Mouse (Mus musculus) regulatory T cell (primary cell): ENCODE data around the gene Bmx.

ENCODE experiments used
- in situ Hi-C: fragments of 300-600 bp; cut with MboI, MseI; formaldehyde crosslinking; loops from one replicate; pipeline ENCODE4 v1.15.1; 2025; ENCODE audit warnings: high pct_unique_total_duplicates

The Bmx gene

DNA sequence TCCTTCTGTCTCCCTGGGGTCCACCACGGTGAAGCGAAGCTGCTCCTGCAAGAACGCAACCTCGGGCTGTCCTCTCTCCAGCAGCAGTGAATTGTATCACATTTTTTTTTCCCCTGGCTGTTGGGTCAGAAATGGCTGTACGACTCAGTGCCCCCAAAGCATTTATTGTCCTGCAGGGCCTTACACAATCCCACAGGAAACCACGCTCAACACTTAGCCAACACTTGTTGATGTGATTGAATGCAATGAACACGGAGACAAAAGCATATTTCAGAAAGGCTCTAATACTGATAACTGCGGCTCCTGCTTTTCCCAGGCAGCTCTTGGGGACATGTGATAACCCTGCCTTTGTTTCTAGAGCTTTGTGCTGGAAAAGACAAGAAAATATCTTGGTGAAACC lies at the start of gene Bmx:
Bmx (minus strand) TSS at position 137 of the 400 bp plus-strand sequence.
- in situ Hi-C loops, result no loop called here

DNA sequence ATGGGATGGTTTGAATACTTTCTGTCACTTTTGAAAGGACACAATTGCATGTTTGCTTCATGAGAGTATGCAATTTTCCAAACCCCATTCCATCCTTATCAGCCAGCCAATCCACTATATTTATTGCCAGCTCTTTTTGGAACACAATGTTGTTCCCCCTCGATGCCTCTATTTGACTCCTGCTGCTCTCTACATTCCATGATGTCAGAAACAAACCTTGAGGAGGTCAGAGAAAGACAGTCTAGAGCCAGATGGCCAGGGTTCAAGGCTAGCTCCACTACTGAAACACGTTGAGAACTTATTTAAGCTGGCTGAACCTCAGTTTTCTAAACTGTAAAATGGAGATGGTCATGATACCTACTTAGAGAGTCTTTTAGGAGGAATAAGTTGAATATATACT lies 48.3 kb upstream of the Bmx start:
- in situ Hi-C loops, result loop anchor here (10.0 kb wide), 1 partner anchor 1091 kb away; no protein-coding TSS in a partner anchor

DNA sequence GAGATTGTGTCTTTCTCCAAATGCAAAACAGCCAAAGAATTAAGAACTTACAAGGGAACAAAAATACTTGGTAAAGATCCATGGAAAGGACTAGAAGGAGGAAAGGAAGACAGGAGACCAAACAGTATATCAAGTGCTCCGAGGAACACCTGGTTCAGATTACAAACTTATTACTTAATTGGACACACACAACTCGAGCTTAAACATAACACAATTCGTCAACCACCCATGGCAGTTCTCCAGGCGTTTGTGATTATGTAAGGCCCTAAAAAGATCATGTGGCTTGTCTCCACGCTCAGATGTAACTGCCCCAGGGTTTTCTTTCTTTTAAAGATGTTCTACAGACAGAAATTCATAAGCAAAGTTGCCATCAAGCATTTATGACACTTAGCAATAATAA lies 33.2 kb upstream of the Bmx start:
- in situ Hi-C loops, result no loop called here

DNA sequence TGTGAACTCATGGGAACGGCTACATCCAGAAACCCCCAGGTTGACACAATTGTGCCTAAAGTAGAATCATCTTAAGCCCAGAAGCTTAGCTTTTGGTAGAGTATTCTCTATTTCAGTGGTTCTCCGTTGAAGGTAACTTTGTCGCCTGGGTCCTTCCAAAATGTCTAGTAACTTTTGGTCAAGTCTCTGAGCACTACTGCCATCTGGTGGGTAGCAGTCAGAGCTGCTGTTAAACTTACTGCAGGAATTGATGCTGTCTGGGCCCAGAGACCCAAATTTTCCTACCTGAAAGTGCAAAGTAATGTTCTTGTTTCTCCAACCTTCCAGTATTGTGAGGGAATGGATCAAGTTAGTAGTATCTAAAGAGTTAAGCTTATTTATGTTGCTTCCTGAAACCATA lies 29.1 kb upstream of the Bmx start:
- in situ Hi-C loops, result loop anchor here (5.0 kb wide), 1 partner anchor 105 kb away; no protein-coding TSS in a partner anchor

DNA sequence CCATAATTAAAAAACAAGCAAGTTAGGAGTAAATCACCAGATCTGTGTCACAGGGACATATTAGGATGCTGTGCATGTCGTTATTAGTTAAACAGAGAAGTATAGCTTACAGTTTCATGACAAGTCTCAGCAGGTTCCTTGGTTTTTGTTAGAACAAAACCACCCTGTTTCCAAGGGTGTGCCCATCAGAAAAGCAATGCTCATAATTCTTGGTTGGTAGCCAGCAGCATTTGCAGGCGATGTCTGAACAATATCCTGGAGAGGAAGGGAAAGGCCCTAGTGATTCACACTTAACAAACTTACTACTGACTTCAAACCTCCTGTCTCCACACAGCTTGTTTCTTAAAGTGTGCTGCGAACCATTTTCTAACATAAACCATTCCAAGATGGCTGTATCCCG lies 25.8 kb upstream of the Bmx start:
- in situ Hi-C loops, result no loop called here

DNA sequence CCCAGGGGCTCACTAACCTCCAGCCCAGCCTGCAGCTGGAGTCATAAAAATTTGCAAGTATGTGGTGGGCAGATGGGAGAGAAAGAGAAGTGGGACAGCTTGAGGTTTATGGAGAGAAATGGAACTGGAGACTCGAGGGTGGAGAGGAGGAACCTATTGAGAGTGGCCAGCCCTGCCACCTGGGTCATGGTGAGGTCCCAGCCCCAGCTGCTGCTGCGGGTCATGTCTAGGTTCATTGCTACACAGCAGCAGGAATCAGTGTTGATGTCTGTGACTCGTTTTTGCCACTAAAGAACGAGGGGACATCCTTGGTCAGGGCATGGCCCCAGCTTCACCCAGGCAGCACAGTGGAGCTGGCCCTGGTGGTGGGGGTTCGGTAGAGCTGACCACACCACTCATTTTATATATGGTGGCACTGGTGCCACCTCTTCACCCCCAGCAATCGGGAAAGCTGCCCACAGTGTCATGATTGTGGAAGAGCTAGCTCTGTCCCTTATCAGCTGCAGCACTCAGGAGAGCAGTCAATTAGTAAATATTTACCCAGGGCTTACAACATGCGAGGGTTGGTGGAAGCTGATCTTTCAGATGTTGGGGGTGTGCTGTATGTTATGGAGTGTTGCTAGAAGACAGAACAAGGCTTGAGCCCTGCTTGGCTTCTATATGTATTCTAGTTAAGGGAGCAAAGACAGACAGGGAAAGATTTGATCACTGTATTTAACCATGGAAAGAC lies 23.1 kb upstream of the Bmx start:
- in situ Hi-C loops, result no loop called here

DNA sequence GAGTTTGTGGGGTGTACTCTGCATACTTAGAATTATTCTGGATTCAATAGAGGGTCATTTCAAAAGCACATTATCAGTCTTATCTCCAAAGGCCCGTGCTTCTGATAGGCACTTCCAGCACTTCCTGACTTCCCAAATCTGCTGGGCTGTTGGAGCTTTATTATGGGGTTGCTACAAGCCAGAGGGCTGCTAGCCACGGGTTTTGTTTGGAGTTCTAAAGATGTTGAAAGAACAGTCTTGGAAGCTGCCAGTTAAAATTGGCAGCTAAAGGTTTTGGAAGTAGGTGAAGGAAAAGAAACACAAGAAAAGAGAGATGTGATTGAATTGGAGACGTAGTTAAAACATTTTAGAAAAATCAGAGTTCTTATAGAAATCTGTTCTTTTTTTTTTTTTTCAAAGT lies 17.5 kb upstream of the Bmx start:
- in situ Hi-C loops, result no loop called here

DNA sequence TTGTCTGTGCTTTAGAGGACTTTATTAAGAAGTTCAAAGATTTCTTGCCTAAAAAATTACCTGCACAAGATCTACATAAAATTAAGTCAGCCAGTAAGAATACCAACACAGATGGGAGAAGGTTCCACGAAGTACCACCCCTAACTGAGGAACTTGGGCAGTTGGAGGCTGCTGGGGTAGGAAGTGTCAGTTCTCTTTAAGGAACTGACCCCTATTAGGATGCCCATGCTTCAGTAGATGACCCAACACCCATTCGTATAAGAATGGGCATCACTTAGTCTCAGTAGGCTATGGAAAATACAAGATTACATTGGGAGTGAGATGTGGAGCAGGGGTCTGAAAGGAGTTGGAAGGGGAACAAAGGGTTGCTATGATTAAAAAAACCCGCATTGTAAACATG lies 12.6 kb upstream of the Bmx start:
- in situ Hi-C loops, result no loop called here

DNA sequence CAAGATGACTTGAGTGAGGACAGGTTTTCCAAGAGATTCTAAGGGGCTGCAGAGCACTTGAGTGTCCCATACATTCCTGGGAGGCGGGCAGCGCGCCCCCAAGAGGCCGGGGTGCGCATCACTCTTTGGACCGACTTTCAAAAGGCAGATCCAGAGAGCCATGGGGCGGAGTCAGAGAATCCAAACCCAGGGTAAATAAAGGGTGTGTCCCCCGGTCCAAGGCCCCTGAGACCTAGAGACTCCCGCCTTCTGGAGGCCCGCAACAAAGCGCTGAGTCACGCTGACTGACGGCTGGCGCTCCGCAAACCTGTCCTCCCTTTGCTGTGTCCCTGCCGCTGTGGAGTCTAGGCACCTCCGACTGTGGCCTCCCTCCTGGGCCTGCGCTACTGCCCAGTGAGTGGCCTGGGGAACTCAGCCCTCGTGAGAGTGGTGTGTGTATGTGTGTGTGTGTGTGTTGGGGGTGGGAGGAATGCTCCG lies 11.3 kb upstream of the Bmx start, which contains the start of gene Pir:
Pir (plus strand) TSS at position 87 of the 477 bp plus-strand sequence.
- in situ Hi-C loops, result no loop called here

DNA sequence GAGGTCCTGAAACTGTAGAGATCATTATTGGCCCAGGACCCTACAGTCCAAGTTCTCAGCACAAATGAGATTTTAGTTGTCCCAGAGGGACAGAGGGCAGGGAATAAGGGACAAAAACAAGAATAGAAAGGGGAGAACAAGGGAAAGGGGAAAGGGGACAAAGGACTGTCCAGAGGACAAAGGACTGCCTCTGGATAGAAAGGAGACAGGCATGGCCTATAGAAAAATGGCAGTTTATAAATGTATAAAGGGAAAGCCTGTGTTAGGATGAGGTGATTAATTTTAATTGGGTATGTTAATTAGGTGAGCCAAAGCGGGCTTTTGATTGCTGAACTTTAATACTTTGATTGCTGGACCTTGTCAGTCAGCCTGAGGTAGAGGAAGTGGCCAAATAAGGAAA lies 6.9 kb upstream of the Bmx start:
- in situ Hi-C loops, result no loop called here

DNA sequence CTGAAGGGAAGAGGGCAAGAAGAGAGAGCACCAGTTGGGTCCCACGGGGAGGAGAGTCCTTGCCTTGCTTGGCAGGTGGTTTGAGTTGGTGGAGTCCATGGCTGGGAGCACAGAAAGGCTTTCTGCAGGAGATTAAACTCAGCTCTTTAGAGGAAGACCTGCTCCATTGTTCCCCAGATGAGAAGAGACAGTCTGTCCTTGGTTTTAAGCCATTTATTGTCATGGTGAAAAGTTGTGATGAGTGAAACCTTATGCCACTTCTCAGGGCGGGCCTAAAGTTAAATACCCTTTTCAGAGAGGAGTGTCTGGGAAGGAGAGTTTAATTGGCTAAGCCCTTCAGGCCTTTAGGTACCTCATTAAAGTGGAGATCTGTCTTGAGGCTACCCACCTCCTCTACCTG lies 4.3 kb upstream of the Bmx start:
- in situ Hi-C loops, result no loop called here

DNA sequence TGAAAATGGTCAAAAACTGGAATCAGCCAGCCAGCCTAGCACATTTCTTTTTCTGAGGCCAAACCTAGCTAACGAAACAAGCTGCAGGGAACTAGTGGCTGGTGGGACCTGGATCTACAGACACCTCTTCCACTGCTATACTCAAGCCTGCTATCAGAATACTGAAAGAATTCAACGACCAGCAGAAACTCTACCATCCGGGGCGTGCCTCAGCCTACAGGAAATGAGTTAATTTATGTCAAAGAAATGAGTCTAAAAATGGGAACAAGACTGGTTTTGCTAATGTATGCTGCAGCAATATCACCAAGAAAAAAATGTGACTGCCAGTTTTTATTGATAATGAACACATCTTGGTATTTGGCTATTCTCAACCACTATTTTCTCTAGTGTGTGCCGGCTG lies 669 bp upstream of the Bmx start:
- in situ Hi-C loops, result no loop called here

DNA sequence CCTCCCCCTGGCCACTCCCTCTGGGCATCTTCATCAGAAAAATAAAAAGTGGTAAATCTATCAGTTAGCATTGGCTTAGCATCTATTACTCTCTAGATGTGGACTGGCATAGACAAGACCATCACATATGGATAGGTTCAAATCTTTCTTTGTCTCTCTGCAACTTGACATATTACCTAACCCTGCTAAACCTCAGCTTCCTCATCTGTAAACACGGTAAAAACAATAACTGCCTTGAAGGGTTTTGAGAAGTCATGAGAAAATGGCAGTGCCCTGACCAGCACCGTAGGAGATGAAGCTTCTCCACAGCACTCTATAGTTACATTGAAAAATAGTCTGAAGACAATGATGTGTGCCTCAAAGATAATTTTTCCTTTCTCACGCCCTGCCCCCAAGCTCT lies 1.5 kb downstream of the Bmx start:
- in situ Hi-C loops, result no loop called here

DNA sequence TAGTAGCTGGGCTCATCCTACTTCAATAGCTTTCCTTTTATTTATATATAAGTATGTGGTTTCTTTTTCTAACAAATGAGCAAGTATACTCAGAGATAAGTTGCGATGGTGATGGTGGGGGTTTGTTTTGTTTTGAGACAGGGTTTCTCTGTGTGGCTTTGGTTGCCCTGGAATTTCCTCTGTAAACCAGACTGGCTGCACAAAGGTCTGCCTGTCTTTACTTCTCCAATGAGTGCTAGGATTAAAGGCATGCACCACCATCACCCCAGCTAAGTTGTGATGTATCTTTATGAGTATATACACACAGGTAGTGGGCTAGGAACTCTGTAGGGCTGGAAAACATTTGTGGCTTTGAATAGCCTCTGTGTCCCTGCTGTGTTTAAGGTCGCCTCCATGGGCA lies 11.3 kb downstream of the Bmx start:
- in situ Hi-C loops, result no loop called here

DNA sequence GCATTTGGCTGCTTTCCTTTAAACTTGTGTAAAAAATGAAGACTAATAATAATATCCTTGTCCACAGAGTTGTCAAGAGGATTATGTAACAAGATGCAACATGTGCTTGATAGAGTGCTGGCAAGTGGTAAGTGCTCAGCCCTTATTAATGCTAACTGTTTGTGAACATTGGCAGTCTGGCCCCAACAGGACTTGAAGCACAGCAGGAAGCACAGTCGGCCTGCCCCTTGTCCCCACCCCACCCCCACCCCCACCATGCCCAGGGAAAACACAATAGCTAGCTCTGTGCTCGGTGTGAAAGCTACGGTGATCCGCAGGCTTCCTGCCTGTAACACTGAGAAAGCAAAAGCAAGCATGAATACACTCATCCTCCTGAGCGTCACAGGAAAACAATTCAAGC lies 12.3 kb downstream of the Bmx start:
- in situ Hi-C loops, result no loop called here

DNA sequence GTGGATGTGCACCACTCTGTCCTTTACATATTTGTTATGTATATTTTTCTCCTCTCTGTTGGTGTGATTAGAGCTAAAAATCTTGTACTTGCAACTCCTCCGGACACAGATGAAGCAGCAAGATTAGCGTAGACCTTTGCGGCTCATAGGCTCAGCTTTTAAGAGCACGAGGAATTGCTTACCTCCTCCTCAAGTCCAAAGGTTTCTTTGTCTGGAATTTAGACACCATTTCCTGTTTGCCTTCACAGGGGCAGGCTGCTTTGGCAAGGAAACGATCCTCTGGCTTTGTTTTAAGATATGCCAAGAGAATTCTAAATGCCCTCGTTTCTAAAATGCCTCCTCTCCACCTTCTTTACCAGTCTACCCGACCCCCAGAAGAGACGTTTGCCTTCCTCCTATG lies 24.6 kb downstream of the Bmx start:
- in situ Hi-C loops, result no loop called here

DNA sequence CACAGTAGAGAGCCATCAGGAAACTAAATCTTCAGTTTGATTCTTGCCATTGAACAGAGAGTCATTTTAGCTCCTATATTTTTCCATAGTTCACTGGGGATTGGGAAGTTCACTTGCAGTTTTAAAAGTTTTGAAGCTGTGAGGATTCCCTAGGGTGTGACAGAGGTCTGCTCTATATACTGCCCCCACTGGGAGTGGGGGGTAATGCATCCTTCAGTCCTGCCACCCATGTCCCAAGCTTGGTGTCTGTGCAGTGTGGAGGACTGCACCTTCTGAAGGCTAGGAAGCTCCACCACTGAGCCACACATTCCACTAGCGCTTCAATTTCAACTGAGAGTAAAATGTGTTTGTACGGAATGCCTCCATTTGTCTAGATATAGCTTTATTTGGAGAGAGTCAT lies 36.0 kb downstream of the Bmx start:
- in situ Hi-C loops, result no loop called here

DNA sequence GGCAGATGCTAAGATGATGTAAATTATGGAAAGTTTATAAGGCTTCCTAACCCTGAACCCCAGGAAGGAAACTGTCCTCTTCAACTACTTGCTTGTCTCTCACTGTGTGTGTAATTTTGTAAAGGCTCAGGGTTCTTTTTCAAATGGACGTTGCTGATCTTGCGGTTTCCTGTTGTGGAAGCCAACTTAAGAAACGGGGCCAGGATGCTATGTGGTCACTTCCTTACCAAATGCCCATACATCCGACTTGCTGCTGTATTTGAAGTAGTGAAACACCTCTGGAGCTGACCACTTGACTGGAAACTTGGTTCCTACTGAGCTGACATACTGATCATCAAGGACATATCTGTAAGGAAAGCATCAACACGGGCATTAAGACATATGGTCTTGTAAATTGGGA lies 57.4 kb downstream of the Bmx start:
- in situ Hi-C loops, result no loop called here

DNA sequence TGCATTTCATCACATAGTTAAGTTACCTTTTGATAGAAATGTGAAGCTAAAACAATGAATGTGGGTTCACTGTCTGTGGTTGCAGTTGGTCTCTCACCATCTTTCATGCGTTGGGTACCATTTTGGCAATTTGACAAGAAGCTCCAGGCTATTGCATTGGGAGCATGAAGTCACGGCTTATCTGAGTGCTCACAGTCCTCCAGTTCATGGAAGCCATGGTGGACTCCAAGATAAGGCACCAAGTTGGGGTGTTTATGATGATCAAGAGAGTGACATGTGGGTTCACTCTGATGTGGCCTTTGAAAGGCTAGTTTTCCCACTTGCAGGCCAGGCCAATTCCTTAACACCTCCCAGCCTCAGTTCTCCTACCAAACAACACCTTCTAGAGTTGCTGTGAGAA lies 60.3 kb downstream of the Bmx start:
- in situ Hi-C loops, result no loop called here

DNA sequence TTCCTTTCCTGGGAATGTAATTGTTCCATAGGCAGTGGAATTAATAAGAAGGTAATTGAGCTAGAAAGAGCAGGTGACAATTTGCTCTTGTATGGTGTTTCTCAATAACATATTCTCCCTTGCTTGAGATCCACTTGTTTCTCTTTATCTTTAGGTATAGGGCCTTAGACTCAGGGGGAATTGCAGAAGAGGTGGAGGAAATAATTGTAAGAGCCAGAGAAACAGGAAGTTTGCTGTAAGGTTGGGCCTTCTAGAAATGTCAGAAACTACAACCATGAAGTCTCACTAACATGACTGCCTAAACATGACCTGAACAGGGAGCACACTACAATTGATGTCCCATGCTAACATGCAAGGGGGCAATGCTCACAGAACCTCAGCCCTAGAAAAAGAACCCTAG lies 68.1 kb downstream of the Bmx start:
- in situ Hi-C loops, result loop anchor here (5.0 to 10.0 kb wide), 2 partner anchors 205 to 257 kb away; no protein-coding TSS in a partner anchor

DNA sequence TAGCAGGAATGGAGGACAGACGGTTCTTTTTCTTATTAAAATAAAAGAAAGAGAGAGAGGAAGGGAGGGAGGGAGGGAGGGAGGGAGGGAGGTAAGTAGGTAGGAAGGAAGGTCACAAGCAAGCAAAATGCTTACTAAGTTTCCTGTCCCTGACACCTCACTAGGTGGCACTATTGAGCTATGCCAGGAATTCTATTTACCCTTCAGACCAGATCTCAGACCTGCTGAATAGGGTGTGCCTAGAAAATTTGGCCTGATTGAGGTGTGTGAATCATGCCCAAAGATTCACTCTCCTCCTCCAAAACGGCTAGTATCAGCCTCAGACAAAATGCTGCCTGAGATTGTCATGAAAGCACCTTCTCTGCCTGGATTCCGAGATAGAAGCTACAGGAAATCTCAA lies 74.1 kb downstream of the Bmx start:
- in situ Hi-C loops, result loop anchor here (5.0 to 10.0 kb wide), 2 partner anchors 103 to 211 kb away; no protein-coding TSS in a partner anchor

DNA sequence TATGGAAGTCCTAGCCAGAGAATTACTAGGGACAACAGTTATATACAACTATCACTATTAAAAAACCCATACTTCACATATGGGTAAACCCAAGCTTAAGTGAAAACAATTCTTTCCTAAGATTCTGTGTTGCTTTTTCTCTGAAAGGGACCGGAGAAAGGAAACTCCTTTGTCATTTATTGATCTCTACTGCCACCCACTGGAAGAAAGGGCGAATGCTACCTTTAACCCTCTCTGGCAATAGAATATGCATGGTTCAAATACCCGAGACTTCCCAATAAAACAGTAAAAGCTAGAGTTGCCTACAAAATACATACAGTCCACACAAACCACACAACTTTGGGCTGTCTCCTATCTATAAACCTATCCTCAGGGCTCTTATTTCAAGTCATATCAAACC lies 78.2 kb downstream of the Bmx start:
- in situ Hi-C loops, result loop anchor here (5.0 to 10.0 kb wide), 2 partner anchors 108 to 215 kb away; no protein-coding TSS in a partner anchor

DNA sequence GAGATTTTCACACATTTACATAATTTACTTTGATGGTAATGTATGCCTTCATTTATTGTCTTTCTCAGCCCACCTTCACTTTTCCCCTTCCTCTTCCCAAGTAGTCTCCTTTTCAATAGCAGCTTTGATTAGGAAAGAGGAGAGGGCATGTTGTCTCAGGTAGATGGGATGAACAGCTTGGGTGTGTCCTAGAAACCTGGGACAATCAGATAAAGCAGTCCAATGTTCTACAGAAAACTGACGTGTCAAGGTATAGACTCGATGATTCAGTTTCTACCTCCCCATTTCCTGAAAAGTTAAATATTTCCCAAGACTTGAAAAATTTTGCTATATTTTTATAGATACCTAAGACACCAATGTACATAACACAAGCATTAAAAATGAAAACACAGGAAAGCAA lies 79.1 kb downstream of the Bmx start:
- in situ Hi-C loops, result no loop called here

DNA sequence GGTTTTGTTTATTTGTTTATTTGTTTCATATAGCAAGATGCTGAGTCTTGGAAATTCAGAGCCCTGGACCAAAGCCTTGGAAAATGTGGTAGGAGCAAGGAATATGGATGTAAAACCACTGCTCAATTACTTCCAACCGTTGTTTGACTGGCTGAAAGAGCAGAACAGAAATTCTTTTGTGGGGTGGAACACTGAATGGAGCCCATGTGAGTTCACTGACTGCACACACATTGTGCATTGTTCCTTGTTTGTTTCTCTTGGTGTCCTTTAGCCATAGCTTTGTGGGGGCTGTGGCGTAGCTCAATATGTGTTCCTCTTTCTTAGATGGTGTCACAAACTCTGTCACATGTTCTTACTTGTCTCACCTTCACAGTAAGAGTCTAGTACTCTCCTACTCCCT lies 82.2 kb downstream of the Bmx start:
- in situ Hi-C loops, result no loop called here
